Mouse (Mus musculus) bone marrow, adult 2 months (tissue): ENCODE data around the gene Fgf10.

ENCODE experiments used
- CTCF ChIP-seq: fragments of 200-500 bp; IDR thresholded peaks from 2 replicates; pipeline ENCODE4 v1.5.1; 2011; ENCODE audit warnings: low read length, control low read depth; ENCODE audit not compliant: control insufficient read depth, insufficient read depth
- POLR2A ChIP-seq: fragments of 200-500 bp; IDR thresholded peaks from 2 replicates; pipeline ENCODE4 v1.6.1; 2011; ENCODE audit warnings: low read depth, mild to moderate bottlenecking, control low read depth, low read length, borderline replicate concordance; ENCODE audit not compliant: control insufficient read depth

DNA sequence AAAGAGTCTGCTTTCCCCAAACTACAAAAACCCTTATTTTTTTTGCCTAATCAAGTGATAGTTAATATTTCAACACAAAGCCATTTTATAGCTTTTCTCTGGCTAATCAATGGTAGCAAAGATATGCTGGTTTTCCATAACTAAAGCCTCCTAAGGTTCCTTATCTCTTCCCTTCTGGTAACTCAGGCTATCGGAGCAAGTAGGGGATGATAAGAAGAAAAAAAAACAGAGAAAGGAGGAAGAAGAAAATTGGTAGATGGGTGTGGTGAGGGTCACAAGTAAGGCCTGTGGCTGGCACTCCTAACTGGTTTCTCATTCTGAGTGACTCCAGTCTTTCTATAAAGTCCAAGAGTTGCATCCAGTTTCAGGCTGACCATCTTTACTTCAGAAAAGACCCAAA, 40.3 kb downstream of the Fgf10 start:
- TF ChIP-seq POLR2A (no peak), CTCF (no peak)
